Mouse (Mus musculus) testis, postnatal 10 days (tissue): ENCODE results near the gene Il23r.

Source experiments
- DNase-seq: peaks from one replicate; pipeline ENCODE4 v3.0.0; 2021; ENCODE audit warnings: low spot score

Il23r gene

DNA sequence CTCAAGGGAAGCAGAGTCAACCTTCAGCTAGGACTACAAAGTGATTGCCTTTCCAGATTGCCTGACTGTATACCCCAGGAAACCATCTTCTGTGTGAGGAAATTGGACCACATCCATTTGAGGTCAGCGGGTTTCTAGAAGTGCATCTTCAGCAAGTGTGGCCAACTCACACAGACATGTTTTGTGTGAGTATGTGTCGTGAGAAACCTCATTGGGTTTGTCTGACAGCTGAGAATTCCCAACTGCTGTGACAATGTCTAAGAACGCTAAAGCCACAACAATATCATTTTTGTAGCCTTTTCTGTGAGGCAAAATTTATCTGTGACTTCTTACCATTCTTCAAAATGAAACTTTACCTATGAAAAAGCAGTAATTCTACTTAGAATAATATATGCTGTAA lies 59.8 kb downstream of the Il23r start:
- no peak for DNase-seq

DNA sequence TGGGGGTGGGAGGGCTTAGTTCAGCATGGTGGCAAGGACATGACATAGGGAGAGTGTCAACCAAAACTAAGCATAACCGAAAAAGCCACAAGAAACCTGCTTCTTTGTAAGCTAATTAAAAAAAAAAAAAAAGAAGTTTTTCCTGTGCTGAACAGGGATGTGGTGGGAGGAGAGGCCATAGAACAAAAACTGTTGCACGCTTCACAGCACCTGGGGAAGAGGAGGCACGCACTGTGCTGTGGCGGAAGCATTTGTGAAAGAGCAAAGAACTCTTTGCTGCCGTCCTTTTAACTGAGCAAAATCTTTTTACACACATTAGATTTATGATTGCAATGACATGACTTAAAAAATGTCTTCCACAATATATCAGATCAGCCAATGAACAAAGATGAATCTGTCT lies 69.9 kb downstream of the Il23r start:
- no peak for DNase-seq

GRCm38 (mm10) chr6:67416557-67416956 lies 75.1 kb downstream of the Il23r start:
- no peak for DNase-seq

- DNase-seq = no peak
Observed at GRCm38 (mm10) chr6:67415276-67415675, 76.4 kb downstream of the Il23r start.

DNA sequence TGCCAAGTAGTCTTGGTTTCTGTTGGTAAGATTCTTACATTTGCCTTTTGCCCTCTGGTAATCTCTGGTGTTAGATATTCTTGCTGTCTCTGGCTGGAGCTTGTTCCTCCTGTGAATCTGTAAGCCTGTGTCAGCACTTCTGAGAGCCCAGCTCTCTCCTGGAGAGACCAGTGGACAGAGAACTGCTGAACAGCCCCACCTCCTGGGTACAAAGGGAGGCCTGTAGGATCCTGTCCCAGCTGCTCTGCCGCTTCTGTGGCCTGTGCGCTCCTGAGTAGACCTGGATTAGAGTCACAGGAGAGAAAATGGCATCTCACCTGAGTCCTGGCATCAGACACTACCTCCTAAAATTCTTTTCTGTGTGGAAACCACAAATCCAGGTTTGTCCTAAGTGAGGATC lies 78.3 kb downstream of the Il23r start:
- DNase-seq = no peak

- no peak for DNase-seq
Observed at GRCm38 (mm10) chr6:67405281-67405682, 86.4 kb downstream of the Il23r start.

DNA sequence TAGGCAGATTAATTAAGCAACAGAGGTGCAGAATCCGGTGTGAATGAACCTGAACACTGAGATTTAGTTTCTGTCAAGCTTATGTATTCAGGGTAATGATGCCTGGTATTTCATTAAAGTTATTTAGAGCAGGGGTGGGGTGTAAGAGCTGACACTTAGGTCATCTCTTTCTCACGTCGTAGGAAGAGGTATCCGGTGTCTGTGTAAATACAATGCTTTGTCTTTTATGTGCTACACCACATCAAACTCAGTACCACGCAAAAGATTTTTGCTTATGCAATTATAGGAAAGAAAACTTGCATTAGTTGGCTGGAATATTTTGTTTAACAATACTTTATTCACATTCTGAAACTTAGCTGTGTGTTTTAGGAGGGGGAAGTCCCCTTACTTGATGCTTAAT lies 92.1 kb downstream of the Il23r start:
- no peak for DNase-seq

DNA sequence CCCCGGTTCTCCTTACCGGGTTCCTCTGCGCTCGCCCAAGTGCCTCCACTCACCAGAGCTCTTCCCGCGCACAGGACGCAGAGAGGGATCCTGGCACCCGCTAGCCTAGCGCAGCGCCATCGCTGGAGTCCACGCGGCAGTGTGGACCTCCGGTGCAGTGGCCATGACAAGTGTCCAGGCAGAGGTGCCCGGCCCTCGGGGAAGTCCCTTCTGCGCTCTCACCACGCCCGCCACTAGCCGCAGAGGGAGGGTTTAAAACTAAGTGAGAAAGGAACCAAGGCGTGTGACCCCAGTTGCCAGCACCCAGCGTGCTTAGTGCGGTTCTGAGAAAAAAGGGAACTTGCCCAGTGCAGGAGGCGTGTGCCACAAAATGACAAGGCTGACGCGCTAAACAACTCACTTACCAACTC lies 115.7 kb downstream of the Il23r start, which contains the start of gene Il12rb2:
Gene Il12rb2 (minus strand): TSS at position 207 of the 410 bp plus-strand sequence.
- no peak for DNase-seq
